Mouse (Mus musculus) left cerebral cortex, adult 2 months (tissue): Measurements from ENCODE around the gene Scgb2b7. TPM values are rescaled to one million over a fixed set of nuclear protein-coding genes. Genes with fewer than 3 reads are reported as not detected.
"Not testable (repeated sequence)": the region's sequence is repeated elsewhere in the genome, so short reads cannot be mapped to it uniquely, and the experiment has no call there.

Source experiments
- DNase-seq, 2 experiments: peaks; one replicate each; pipeline ENCODE4 v3.0.0; 2021 to 2022; ENCODE audit warnings: low spot score in 2 of 2, mixed read lengths in 1 of 2; ENCODE audit errors: extremely low spot score in 1 of 2
- H3K27ac ChIP-seq: fragments of 200-600 bp; 2 replicates; pipeline ENCODE4 v1.8.1; 2022
- H3K4me3 ChIP-seq: fragments of 200-600 bp; 2 replicates; pipeline ENCODE4 v1.8.1; 2022
- intact Hi-C: fragments of 180-260 bp; cut with DNase I; formaldehyde crosslinking; loops from one replicate; pipeline ENCODE4 v1.15.1; 2025
- long read RNA-seq, 2 experiments: library from polyadenylated mRNA; stranded (forward); transcript quantifications; one replicate each; pipeline ENCODE4 v2.0.0; 2021; ENCODE audit warnings: borderline mapping rate in 2 of 2
- total RNA-seq, 2 experiments: library from RNA; stranded (reverse); gene quantifications; 2 replicates each; pipeline ENCODE4 v1.2.3; 2021

Scgb2b7 gene
- not detected for total RNA-seq
- long read RNA-seq, experiment 1 = 0 reads
- long read RNA-seq, experiment 2 = 0 reads

DNA sequence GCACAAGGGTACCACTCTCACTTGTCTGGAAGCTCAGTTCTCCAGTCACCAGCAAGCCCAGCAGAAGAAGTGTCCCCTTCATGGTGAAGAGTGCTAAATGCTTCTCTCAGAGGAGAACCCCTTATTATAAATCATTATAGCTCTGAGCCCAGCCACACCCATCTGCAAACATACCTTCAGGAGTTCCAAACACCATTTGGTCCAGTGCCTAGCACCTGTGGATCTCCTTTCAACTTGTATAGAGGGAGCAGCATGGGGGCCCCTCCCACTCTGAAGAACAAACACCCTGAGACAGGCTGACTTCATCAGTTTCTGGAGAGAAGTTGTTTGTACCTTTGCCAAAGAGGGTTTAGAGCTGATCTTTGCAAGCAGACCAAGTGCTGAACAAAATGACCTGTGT is at the start of gene Scgb2b7:
TSS of gene Scgb2b7 (minus strand) at position 101 of the 400 bp plus-strand sequence.
- H3K27ac ChIP-seq, DNase-seq, H3K4me3 ChIP-seq, intact Hi-C loops: not testable (repeated sequence)

DNA sequence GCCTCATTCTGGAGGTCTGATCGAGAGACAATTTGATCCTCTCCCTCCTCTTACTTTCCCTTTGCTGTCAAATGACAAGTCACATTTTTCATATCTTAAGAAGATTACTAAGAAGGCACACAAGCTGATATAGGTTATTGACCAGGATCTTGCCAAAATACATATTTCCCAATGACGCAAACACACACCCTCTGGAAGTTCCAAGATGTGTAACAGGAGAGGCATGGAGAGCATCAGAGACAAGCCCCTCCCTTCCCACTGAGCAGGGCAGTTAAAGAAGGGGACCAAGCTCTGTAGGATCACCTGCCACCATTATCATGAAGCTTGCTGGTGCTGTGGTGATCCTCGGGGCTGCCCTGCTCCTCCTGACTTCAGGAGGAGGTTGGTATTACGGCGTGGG is 6.8 kb upstream of the Scgb2b7 start, which contains the start of gene Scgb1b7:
TSS of gene Scgb1b7 (plus strand) at position 301 of the 400 bp plus-strand sequence.
- H3K4me3 ChIP-seq, intact Hi-C loops, DNase-seq, H3K27ac ChIP-seq: not testable (repeated sequence)

Other genes with a start within 250 kb of the Scgb2b7 start
- not detected for gene Scgb1b7, start 6.9 kb upstream of the Scgb2b7 start, total RNA-seq